Mouse (Mus musculus) heart, postnatal 0 days (tissue): ENCODE results near the gene Myo1g. TPM values are rescaled to one million over a fixed set of nuclear protein-coding genes. Genes with fewer than 3 reads are reported as not detected.
A peak's percentile ranks its signal among the peaks of the same experiment; 100 is the strongest.

ENCODE experiments used
- ATAC-seq: fragments of 200-750 bp; cut with Nextera tagmentation; 2 replicates; pipeline ENCODE4 v1.8.0; 2017; ENCODE audit warnings: low read depth, moderate number of reproducible peaks, moderate library complexity; ENCODE audit not compliant: insufficient read depth
- DNase-seq: peaks from one replicate; pipeline ENCODE4 v3.0.0-alpha.2; 2016; ENCODE audit warnings: low spot score
- H3K27ac ChIP-seq: fragments of 300-500 bp; sonication (generic); 2 replicates; pipeline ENCODE4 v1.5.1; 2014; ENCODE audit warnings: low read depth, mild to moderate bottlenecking
- H3K27me3 ChIP-seq: fragments of 300-500 bp; sonication (generic); 2 replicates; pipeline ENCODE4 v1.6.1; 2014; ENCODE audit warnings: low read length, mixed read lengths; ENCODE audit not compliant: control insufficient read depth, insufficient read depth
- H3K36me3 ChIP-seq: fragments of 300-500 bp; sonication (generic); replicated peaks from 2 replicates; pipeline ENCODE4 v1.6.1; 2014; ENCODE audit warnings: low read length, mixed read lengths; ENCODE audit not compliant: control insufficient read depth, insufficient read depth
- H3K4me1 ChIP-seq: fragments of 300-500 bp; sonication (generic); 2 replicates; pipeline ENCODE4 v1.6.1; 2014; ENCODE audit warnings: antibody characterized with exemption; ENCODE audit not compliant: control insufficient read depth, insufficient read depth
- H3K4me2 ChIP-seq: fragments of 300-500 bp; sonication (generic); 2 replicates; pipeline ENCODE4 v1.6.1; 2014; ENCODE audit warnings: low read depth, mild to moderate bottlenecking, low read length, moderate library complexity
- H3K4me3 ChIP-seq: fragments of 300-500 bp; sonication (generic); 2 replicates; pipeline ENCODE4 v1.5.1; 2014; ENCODE audit warnings: low read depth, low read length
- H3K9ac ChIP-seq: fragments of 300-500 bp; sonication (generic); replicated peaks from 2 replicates; pipeline ENCODE4 v1.6.1; 2014; ENCODE audit warnings: low read depth, low read length, mixed read lengths
- H3K9me3 ChIP-seq: fragments of 300-500 bp; sonication (generic); replicated peaks from 2 replicates; pipeline ENCODE4 v1.6.1; 2016; ENCODE audit warnings: low read length; ENCODE audit not compliant: control insufficient read depth
- CTCF ChIP-seq: IDR thresholded peaks from 2 replicates; pipeline ENCODE4 v1.5.1; 2016; ENCODE audit warnings: antibody characterized with exemption, control low read depth, low read depth
- EP300 ChIP-seq: IDR thresholded peaks from 2 replicates; pipeline ENCODE4 v1.6.1; 2016; ENCODE audit warnings: antibody characterized with exemption, low read depth
- WGBS: fragments of 180-500 bp; shearing (Covaris S2); extraction: QIAGEN DNeasy Blood & Tissue Kit; methylation state at CpG from one replicate; pipeline ENCODE4 v1.1.7; 2014; 5-methylcytosine and 5-hydroxymethylcytosine counted together
- polyA plus RNA-seq: library from polyadenylated mRNA; unstranded; fragments of >200 nt; fragmentation: Nextera tagmentation; extraction: Ambion mirVana; gene quantifications from 2 replicates; pipeline ENCODE4 v1.2.1, GENCODE M21; 2015
- total RNA-seq: library from RNA; depleted of rRNA; stranded (reverse); fragments of >200 nt; gene quantifications from 2 replicates; pipeline ENCODE4 v1.2.3, GENCODE M21; 2014; ENCODE audit warnings: low replicate concordance

Myo1g gene
- total and polyA plus RNA-seq, 2 experiments from 2014 or later: 0.56 to 0.65 TPM

GRCm38 (mm10) chr11:6524880-6525238 is 4.1 kb upstream of the Myo1g start:
- Histone ChIP-seq H3K36me3 (peaks cover 26% of the 10 kb centered on the region), H3K27me3 (no peaks in the 10 kb centered on the region), H3K9me3 (no peaks in the 10 kb centered on the region), H3K4me3 (no peak overlapping the region), H3K9ac (no peak overlapping the region), H3K4me1 (peaks cover 12% of the 10 kb centered on the region), H3K4me2 (no peak overlapping the region), H3K27ac (no peak overlapping the region)
- DNase-seq (no peak), ATAC-seq (no peak)
- WGBS: 87% methylated on average over 4 of the region's 4 CpGs
- TF ChIP-seq EP300: no peak
- TF ChIP-seq CTCF: no peak

- H3K4me2 ChIP-seq: no peak overlapping the region
- no peak for TF ChIP-seq CTCF
- no peak for TF ChIP-seq EP300
- H3K9me3 ChIP-seq: no peaks in the 10 kb centered on the region
- peaks cover 26% of the 10 kb centered on the region for H3K36me3 ChIP-seq
- no peak overlapping the region for H3K27ac ChIP-seq
- H3K27me3 ChIP-seq: no peaks in the 10 kb centered on the region
- ATAC-seq (no peak), DNase-seq (no peak)
- no peak overlapping the region for H3K9ac ChIP-seq
- 89% methylated on average over 8 of the region's 8 CpGs for WGBS
- H3K4me3 ChIP-seq: no peak overlapping the region
- peaks cover 12% of the 10 kb centered on the region for H3K4me1 ChIP-seq
These were observed 3.6 kb upstream of the Myo1g start for GRCm38 (mm10) chr11:6524165-6524879.

DNA sequence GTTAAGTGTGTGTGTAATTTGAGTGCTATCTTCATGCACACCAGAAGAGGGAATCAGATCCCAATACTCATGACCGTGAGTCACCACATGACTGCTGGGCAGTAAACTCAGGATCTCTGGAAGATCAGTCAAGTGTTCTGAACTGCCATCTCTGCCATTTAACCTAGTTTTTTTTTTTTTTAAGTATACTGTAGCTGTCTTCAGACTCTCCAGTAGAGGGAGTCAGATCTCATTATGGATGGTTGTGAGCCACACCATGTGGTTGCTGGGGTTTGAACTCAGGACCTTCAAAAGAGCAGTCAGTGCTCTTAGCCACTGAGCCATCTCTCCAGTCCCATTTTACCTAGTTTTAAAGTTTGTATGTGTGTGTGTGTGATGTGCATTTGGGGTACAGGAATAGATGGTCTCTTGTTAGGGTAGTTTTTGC is 2.9 kb upstream of the Myo1g start:
- no peaks in the 10 kb centered on the region for H3K9me3 ChIP-seq
- TF ChIP-seq EP300 (no peak), CTCF (no peak)
- no peak overlapping the region for H3K4me3 ChIP-seq
- H3K4me2 ChIP-seq: no peak overlapping the region
- WGBS: 56% methylated on average over 1 of the region's 1 CpGs
- no peak overlapping the region for H3K9ac ChIP-seq
- peaks cover 26% of the 10 kb centered on the region for H3K36me3 ChIP-seq
- H3K27me3 ChIP-seq: no peaks in the 10 kb centered on the region
- DNase-seq (no peak), ATAC-seq (no peak)
- no peak overlapping the region for H3K27ac ChIP-seq
- H3K4me1 ChIP-seq: peaks cover 12% of the 10 kb centered on the region

GRCm38 (mm10) chr11:6522782-6523525 is 2.2 kb upstream of the Myo1g start:
- Histone ChIP-seq H3K27me3 (no peaks in the 10 kb centered on the region), H3K36me3 (peaks cover 26% of the 10 kb centered on the region), H3K4me2 (no peak overlapping the region), H3K9me3 (no peaks in the 10 kb centered on the region), H3K4me1 (peaks cover 9% of the 10 kb centered on the region), H3K4me3 (no peak overlapping the region), H3K9ac (no peak overlapping the region), H3K27ac (no peak overlapping the region)
- TF ChIP-seq CTCF (no peak), EP300 (no peak)
- DNase-seq (no peak), ATAC-seq (no peak)
- WGBS: 70% methylated on average over 9 of the region's 9 CpGs

GRCm38 (mm10) chr11:6519491-6520033 is 1.2 kb downstream of the Myo1g start:
- Histone ChIP-seq H3K36me3 (peaks cover 7% of the 10 kb centered on the region), H3K9me3 (no peaks in the 10 kb centered on the region), H3K4me2 (peak overlapping the region; percentile 31; the same call in 1 of the 2 replicates), H3K27me3 (no peaks in the 10 kb centered on the region), H3K9ac (no peak overlapping the region), H3K27ac (no peak overlapping the region), H3K4me3 (peak overlapping the region; percentile 10; the same call in 1 of the 2 replicates), H3K4me1 (no peaks in the 10 kb centered on the region)
- DNase-seq (no peak), ATAC-seq (no peak)
- no peak for TF ChIP-seq EP300
- TF ChIP-seq CTCF: no peak
- 65% methylated on average over 11 of the region's 11 CpGs for WGBS
